Comparison of ENCODE assay signal across 9 mouse cellular contexts in the genomic region with DNA sequence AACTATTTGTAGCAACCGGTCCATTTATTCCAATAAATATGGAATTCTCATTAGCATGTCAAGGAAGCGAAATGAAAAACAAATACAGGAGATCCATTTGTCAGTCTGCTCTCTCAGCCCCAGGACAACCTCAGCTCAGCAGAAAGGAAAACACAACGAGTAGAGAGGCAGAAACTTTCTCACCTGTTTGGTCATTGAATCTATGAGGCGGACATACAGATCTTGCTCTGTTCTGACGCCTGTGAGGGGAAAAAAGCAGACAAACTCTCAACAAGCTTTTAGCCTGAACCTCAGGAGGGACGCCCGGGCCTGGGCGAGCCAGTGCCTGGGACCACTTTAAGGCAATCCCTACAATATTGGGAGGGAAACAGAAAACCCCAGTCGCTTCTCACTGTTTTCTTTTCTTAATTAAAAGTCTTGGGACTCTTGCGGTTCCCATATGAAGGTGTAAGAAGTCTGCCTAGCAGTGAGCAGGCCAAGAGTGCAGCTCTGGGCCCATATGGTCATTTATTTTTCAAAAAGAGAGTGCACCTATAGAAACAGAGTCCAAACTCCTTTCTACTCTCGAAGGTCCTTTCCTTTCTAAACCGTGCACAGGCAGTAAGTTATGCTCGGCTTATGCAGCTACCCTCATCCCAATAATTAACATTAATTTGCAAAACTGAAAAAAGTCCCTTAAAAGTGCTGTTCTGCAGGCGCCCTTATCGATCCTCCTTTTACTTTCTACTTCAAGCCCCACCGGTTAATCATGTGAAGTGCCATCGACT. TPM values are rescaled to one million over a fixed set of nuclear protein-coding genes. Genes with fewer than 3 reads are reported as not detected.
A peak's percentile ranks its signal among the peaks of the same experiment; 100 is the strongest.
DNase-seq lines count a peak whose midpoint lies in the region; ATAC-seq and TF ChIP-seq lines count a peak whose summit lies in the region.
"Had no signal": no experiment of that assay in that cellular context is flagged by ENCODE, and none has a peak within 500 bp of the region (broad histone marks: within the 10 kb centered on the region; RNA-seq: fewer than 3 reads in every experiment).

No protein-coding gene starts in this region.

- no peak overlapping the region for H3K4me3 ChIP-seq in forebrain, postnatal 0 days (ENCODE audit: low read depth, low read length)
- peak overlapping the region; percentile 52; the same call in 1 of the 2 replicates for H3K4me3 ChIP-seq in liver, embryonic 15.5 days (replicated peaks)

- no peak overlapping the region for H3K4me2 ChIP-seq in forebrain, postnatal 0 days (ENCODE audit: low read depth)
- peak overlapping the region; percentile 71 for H3K4me2 ChIP-seq in liver, embryonic 15.5 days

- 6% methylated on average over 17 of the region's 17 CpGs for WGBS in forebrain, postnatal 0 days
- 6% methylated on average over 17 of the region's 17 CpGs for whole genome bisulfite sequencing in liver, embryonic 15.5 days (ENCODE audit: insufficient replicate concordance)

- no peak overlapping the region for H3K27ac ChIP-seq in forebrain, postnatal 0 days (ENCODE audit: low read depth, low read length)
- no peak overlapping the region for H3K27ac ChIP-seq in liver, embryonic 15.5 days (replicated peaks)

- no peak for ATAC-seq in forebrain, postnatal 0 days
- ATAC-seq in liver, embryonic 15.5 days (ENCODE audit: insufficient read depth) = no peak

- H3K4me1 ChIP-seq in forebrain, postnatal 0 days (ENCODE audit: insufficient read depth) = no peaks in the 10 kb centered on the region; the same call in 1 of the 2 replicates
- peaks cover 21% of the 10 kb centered on the region; the same call in 1 of the 2 replicates for H3K4me1 ChIP-seq in liver, embryonic 15.5 days (replicated peaks)

- no peaks in the 10 kb centered on the region for H3K36me3 ChIP-seq in forebrain, postnatal 0 days (ENCODE audit: insufficient read depth)
- H3K36me3 ChIP-seq in liver, embryonic 15.5 days (replicated peaks) = no peaks in the 10 kb centered on the region

- H3K27me3 ChIP-seq in forebrain, postnatal 0 days (ENCODE audit: insufficient read depth, low read length) = peaks cover 76% of the 10 kb centered on the region
- peaks cover 98% of the 10 kb centered on the region for H3K27me3 ChIP-seq in liver, embryonic 15.5 days

- peak; percentile 22 for DNase-seq in right cerebral cortex, postnatal 25 days
- no peak for DNase-seq in right cerebral cortex, adult 18-20 months
- DNase-seq in forebrain, postnatal 0 days = peak; percentile 72
- DNase-seq in yolk sac, embryonic 10.5 days (ENCODE audit: low spot score) = peak; percentile 27
- DNase-seq in cerebellum, postnatal 36 days = no peak
- no peak for DNase-seq in cerebellum, adult 11 months
- DNase-seq in layer of hippocampus, postnatal 36 days = no peak
- DNase-seq: thymus, postnatal 25 days had no signal

- TF ChIP-seq CTCF in forebrain, postnatal 0 days (IDR thresholded peaks at IDR 0.05; ENCODE audit: low read depth) = no peak

- H3K9me3 ChIP-seq in forebrain, postnatal 0 days (ENCODE audit: low read length) = no peaks in the 10 kb centered on the region
- H3K9me3 ChIP-seq in liver, embryonic 15.5 days (replicated peaks) = no peaks in the 10 kb centered on the region

- H3K9ac ChIP-seq in forebrain, postnatal 0 days = no peak overlapping the region
- H3K9ac ChIP-seq in liver, embryonic 15.5 days = no peak overlapping the region

RNA-seq across cellular contexts. Expression of a gene that starts 1.9 kb away (rescaled TPM):
- total RNA-seq in forebrain, postnatal 0 days (2014; rRNA removed) = 5.8 and 14.0 TPM in 2 replicates
- polyA plus RNA-seq in forebrain, postnatal 0 days (2015; fragmentation: Nextera tagmentation; extraction: Ambion mirVana) = 0.39 and 0.67 TPM in 2 replicates
- 0.02 and 0.05 TPM in 2 replicates for polyA plus RNA-seq in liver, embryonic 15.5 days (2015; fragmentation: Nextera tagmentation; extraction: Ambion mirVana)
- under 1 TPM; 0.38 to 0.60 TPM for total RNA-seq in layer of hippocampus, postnatal 36 days (2021)

Comparison
In these comparisons a context has a peak if more than half of its experiments do, and no peak if none do; other contexts are left out.
1. DNase-seq: peak in right cerebral cortex, postnatal 25 days (single experiment), forebrain, postnatal 0 days (single experiment) and yolk sac, embryonic 10.5 days (single experiment); none in right cerebral cortex, adult 18-20 months (single experiment), cerebellum, postnatal 36 days (0 of 2), cerebellum, adult 11 months (single experiment) and layer of hippocampus, postnatal 36 days (0 of 2).